Mouse (Mus musculus) c-Kit-positive CD71-negative TER-119-negative erythroid progenitor cells, embryonic 14.5 days (primary cell): ENCODE measurements around the gene Hcn2.
A peak's percentile ranks its signal among the peaks of the same experiment; 100 is the strongest.

ENCODE experiments used
- DNase-seq: peaks from one replicate; pipeline ENCODE4 v3.0.0-alpha.2; 2013; ENCODE audit warnings: low read depth

Hcn2 gene

DNA sequence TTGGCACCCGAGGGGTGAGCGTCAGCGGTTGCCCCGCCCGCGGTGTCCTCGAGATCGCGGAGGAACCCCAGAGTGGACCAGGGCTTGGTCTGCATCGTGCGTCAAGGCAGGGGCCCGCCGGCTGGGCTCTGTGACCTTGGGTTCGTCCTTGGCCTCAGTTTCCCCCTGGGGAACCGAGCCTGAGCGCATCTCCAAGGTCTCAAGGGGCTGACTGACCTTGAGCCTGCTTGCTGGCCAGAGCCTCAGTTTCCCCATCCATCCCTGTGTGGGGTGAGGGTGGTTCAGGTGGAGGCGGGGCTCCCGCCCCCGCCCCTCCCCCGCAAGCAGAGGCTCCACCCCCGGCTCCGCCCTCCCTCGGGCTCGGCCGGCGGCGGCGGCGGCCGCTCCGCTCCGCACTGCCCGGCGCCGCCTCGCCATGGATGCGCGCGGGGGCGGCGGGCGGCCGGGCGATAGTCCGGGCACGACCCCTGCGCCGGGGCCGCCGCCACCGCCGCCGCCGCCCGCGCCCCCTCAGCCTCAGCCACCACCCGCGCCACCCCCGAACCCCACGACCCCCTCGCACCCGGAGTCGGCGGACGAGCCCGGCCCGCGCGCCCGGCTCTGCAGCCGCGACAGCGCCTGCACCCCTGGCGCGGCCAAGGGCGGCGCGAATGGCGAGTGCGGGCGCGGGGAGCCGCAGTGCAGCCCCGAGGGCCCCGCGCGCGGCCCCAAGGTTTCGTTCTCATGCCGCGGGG lies at the start of gene Hcn2:
Gene Hcn2, plus strand, starts transcription at position 381 of the 734 bp plus-strand sequence.
- no peak for DNase-seq

DNA sequence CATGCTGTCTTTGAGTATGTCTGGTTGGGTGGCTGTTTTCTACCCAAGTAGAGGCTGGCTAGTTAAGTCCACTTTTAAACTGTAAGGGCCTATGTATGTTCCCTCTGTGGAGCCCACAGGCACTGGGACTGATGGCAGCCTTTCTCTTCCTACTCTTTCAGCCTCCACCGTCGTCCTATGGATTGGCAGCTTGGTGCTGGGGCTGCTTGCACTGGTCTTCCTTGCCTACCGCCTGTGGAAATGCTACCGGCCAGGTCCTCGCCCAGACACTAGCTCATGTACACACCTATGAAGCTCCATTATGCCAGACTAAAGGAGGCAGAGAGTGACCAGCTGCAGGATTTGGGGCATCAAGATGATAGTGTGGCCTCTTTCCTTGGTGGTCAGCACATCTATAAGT lies 48.4 kb upstream of the Hcn2 start:
- no peak for DNase-seq

DNA sequence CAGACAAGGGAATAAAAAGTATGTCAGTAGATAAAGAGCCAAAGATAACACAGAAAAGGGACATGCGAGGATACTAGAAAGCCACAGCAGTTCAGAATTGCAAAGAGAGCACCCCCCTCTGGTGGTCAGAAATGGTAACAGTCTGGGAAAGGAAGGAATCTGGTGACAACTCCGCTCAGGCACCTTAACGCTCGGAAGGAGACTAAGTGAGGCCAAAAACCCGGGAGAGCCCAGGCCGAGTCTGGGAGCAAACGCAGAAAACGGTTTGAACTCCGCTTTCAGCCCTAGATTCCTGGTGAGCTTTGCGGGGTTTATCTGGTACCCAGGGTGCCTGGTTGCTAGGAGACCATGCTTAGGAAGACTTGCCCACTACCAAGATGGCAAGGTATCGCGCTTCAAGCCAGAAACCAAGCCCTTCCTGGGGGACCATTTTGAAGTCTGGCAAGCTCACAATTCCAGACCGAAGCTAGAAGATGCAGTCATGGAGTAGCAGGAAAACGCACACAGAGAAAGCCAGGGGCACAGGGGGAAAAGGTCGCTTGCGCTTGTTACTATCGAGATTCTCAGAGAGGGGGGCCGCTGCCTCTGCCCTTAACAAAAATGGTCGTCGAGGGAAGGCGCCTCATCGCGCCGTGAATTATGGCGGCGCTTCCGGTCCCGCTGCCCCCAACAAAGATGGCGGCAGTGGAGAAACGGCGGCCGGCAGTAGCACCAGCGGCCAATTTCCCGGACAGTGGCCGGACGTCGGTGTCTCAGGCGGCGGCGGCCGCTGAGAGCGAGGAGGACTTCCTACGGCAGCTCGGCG lies 47.5 kb upstream of the Hcn2 start, which contains the start of gene Tpgs1:
Gene Tpgs1, plus strand, starts transcription at position 599 of the 805 bp plus-strand sequence.
- peak; percentile 83 for DNase-seq

DNA sequence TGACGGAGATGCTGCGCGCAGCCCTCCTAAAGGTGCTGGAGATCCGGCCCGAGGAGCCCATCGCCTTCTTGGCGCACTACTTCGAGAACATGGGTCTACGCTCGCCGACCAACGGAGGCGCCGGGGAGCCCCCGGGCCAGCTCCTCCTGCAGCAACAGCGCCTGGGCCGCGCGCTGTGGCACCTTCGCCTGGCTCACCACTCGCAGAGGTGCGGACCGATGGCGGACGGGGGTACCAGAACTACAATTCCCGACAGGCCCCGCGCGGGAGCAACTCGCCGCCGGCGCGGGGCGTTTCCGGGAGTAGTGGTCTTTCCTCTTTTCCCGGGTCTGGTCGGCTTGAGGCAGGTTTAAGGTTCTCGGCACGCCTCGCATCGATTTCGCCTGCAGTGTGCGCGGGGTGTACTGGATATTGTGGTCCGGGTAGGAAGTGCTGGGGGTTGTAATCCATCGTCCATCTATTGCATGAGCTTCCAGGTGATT lies 46.8 kb upstream of the Hcn2 start:
- peak; percentile 43 for DNase-seq

DNA sequence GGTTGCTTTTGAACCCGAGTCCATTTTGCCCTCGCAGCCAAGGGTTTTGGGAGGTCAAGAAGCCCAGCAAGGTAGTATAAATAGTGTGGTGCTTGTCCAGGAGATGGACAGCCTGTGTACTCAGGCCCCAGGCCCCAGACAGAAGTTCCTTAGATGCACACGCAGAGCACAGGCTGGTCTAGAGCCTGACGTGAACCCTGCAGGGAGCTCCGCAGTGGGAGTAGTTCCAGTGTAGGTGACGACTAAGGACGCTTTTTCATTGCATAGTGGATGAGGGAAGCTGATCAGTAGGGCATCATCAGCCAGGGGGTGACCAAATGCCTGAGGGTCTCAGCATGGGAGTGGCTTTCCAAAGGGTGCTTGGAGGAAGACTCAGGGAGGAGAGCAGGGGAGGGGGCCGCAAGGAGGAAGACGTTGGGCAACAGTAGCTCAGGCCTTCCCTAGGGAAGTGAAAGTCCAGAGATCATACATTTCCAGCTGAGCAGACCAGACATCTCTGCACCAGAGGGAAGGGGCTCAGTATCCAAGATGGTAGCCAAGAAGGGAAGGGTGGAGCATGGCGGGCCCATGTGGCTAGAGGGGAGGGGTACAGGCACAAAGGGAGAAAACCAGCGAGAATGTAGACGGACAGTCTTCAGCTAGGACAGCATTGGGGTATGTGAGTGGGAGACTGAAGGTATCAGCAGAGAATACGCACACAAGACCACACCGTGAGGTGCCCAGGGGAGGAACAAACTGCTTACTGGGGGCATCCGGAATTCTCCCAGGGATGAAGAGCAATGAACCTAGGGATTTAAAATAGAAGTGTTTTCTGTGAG lies 46.2 kb upstream of the Hcn2 start:
- no peak for DNase-seq

DNA sequence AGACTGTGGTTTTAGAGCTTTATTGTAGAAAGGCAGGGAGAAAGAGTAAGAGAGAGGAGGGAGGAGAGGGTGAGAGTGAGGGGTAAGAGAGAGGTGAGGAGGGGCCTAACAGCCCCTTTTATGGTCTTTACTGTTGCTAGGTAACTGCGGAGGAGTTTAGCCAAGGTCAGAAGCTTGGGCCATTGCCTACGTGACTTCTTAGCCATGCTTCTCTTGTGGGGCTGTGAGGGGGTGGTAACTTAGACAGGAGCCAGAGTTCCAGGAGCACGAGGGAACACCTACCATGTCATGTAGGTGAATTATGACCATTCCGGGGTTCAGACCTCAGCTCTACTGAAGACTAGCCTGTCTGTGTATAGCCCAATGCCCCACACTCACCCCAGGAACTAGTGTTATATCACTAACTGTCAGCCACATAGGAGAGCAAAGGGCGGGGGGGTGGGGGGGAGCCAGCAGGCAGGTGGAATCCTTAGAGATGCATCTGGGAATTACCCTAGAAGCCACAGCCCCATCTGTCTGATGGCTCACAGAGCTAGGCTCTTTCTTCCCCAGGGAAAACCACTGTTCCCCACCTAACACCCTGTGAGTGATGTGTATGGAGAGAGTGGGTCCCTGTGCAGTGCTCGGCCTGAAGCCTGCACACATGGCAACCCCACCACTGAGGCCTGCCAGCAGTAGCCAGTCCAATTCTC lies 44.9 kb upstream of the Hcn2 start:
- no peak for DNase-seq

DNA sequence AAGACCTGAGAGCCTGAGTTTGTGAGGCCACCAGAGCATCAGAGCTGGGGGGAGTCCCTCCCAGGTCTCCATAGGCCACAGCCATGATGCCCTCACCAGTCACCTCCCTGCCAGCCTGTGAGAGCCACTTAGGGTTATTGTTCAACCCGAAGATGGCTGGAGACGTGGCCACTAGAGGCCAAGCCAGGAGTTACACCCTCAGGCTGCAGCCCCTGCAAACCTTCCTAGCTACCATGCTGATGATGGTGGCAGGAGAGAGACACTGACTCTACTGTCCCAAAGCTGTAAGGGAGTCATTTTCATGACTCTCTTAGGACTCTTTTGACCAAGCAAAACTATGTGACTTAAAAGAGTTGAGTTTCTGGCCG lies 44.4 kb upstream of the Hcn2 start:
- DNase-seq: no peak

DNA sequence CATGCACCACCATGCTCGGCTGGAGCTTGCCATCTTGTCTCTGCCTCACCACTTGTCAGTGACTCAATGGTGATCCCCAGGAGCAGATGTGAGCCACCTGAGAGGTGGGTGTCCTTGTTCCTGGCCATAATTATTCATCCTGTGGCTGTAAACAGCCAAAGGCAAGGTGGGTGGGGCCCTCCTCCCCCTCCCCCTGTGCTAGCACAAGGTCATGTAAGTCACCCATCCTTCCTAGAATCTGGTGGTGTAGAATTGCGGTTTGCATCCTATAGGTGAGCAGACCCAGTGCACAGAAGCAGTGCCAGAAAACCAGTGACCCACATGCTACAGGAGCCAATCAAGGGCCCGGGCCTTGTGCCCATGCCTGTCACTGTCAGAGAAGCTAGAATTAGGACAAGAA lies 43.4 kb upstream of the Hcn2 start:
- no peak for DNase-seq

DNA sequence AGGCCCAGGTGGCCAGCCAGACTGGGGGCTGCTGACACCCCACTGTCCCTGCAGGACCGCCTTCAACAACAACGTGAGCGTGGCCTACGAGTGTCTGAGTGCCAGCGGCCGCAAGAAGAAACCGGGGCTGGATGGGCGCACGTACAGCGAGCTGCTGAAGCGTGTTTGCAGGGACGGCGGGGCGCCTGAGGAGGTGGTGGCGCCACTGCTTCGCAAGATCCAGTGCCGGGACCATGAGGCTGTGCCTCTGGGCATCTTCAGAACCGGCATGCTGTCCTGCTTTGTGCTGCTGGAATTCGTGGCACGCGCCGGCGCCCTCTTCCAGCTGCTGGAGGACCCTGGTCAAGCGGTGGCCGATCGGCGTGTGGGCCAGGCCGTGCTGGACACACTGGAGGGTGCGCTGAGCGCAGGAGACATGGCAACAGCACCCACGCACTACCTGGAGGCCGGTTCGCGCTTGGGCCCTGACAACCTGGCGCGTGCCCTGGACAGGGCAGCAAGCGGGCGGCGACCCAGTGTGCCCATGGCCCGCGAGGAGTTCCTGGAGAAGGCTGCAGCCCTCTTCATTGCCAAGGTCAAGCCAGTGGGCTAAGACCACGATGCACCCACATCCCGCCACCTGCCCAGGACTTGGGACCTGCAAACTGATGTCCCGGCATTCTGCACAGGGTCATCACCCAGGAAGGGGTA lies 40.9 kb upstream of the Hcn2 start:
- no peak for DNase-seq

DNA sequence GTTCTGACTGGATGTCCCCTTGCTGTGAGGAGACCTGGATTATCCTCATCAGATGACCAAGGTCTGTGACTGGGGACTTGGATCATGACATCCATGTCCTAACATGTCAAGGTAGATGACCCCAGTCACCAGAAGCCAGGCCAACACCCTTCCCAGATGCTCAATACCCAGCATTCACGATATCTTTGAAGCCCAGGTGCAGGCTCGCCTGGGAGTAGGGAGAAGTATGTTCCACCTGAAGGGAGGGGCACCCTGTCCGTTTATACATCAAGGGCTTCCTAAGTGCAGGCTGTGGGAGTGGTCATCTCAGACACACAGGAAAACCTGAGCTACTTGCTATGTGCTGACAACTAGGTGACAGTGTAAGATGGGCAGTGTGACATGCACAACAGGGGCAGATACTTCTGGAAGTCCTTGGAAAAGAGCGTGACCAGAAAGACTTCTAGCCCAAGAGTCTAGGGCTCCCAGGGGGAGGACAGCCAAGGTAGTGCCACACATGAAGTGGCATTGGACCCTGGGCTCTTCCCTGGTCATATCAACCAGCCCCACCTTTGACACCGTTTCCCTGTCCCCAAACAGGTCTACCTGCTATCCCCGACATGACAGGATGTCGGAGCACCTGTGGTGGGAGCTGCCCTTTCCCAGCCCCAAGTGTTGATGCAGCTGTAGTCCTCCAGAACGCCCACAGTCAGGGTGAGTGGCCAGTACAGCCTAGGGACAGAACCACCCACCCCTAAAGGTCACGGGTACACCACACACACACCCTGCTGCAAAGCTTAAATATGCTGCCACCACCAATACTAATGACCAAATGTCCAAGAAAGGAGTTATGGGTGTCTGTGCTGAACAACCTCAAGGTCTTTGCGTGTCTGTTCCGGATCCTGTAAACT lies 35.6 kb upstream of the Hcn2 start:
- no peak for DNase-seq

DNA sequence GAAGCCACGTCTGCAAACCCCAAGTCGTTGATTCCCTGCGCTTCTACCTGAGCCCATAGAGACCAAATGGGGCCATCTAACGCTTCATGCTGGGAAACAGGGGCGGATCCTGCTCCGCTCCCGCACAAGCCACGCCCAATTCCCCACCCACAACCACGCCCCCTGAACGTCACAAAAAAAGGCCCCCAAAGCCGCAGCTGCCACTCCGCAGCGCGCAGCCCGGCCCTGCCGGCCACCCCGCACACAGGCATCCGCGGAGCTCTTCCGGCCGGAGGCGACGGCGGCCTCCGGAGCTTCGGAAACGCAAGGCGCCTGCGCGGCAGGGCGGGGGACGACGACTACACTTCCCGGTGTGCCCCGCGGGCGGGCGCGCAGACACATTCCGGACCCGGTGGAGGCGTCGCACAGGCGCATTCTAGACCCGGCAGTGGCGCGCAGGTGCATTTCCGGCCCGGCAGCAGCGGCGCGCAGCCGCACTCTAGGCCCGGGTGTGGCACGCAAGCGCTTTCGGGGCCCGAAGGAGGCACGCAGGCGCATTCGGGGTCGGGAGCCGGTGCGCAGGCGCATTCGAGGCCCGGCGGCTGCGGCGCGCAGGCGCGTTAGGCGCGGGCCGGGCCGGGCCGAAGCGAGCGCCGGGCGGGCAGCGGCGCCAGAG lies 34.7 kb upstream of the Hcn2 start, which contains the start of gene Cdc34:
Gene Cdc34, plus strand, starts transcription at position 605 of the 655 bp plus-strand sequence.
- DNase-seq: peak; percentile 93

DNA sequence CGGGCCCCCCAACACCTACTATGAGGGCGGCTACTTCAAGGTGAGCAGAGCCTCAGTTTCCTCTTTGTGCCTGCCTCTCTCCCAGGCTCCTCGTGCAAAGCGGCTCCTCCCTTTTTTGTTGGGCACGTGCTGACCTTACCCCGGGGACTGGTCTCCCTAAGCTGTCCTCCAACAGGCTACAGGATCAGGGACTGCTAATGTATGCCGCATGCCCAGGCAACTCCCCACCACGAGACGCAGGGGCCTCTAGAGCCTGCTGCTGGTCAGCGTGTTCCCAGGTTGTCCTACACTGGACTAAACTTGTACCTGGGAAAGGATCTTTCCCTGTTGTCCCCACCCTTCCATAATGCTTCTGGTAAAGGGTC lies 33.9 kb upstream of the Hcn2 start:
- no peak for DNase-seq

DNA sequence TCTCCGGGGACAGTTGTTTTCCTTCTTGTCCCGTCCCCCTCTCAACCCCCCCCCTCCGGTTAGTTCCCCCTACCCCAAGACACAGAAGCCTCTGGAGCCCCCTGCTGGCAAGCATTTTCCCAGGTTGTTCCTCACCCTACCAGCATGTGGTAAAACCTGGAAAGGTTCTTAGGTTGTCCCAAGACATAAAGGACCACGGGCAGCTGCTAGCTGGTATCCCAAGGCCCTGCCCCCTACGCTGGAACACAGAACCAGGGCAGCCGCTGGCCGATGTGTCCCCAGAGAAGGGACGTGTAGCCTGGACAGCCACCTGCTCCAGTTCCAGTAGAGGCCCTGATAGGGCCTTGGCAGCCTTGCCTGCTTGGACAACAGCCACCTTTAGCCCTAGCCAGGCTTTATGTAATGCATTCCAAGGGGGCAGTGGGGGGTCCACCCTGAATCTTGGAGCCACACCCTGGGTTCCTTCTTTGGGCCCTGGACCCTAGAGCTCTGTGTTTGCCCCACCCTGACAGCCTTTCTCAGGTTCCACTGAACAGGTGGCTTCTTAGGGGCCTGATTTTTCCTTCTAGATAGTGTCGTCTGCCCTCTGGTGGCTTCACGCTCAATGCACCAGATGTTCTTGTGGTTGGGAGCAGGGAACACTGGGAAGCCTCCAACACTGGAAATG lies 33.4 kb upstream of the Hcn2 start:
- peak; percentile 75 for DNase-seq

DNA sequence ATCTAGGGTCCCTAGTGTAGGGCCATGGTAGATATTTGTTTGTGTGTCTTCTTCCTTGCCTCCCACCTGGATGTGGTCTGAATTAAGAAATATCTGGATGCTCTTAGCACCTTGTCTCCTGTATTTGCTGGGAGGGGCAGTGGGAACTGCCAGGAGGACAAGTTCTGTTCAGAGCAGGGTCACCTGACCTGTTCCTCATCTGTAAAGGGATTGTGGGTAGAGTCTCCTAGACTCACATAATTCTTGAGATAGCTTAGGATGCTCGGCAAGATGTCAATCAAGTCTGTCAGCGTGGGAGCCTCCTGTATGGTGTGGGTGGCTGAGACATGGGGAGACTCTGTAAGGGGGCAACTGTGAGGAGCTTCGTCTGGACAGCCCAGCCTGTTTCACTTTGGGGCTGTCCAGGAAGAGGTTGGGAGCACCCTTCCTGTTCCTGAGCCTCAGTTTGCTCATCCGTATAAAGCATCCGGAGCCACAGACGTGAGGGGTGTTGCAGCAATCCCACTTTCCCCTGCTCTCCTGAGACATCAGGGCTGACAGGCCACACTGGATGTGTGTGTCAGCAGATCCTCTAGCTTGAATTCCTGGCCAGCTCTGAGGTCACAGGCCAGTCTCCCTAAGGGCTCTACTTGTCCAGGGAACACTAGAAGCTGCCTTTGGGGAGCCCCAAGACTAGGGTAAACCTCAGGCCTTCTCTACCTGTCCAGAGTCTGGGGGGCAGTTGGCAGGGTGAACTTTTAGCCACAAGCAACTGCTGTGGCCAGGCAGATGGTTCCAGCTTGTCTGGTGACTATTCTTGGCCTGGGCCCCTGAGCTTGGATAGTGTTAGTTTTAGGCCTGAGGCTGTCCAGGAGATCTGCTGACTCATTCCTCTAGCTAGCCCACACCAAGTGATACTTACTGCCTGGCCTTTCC lies 32.5 kb upstream of the Hcn2 start:
- DNase-seq: no peak

DNA sequence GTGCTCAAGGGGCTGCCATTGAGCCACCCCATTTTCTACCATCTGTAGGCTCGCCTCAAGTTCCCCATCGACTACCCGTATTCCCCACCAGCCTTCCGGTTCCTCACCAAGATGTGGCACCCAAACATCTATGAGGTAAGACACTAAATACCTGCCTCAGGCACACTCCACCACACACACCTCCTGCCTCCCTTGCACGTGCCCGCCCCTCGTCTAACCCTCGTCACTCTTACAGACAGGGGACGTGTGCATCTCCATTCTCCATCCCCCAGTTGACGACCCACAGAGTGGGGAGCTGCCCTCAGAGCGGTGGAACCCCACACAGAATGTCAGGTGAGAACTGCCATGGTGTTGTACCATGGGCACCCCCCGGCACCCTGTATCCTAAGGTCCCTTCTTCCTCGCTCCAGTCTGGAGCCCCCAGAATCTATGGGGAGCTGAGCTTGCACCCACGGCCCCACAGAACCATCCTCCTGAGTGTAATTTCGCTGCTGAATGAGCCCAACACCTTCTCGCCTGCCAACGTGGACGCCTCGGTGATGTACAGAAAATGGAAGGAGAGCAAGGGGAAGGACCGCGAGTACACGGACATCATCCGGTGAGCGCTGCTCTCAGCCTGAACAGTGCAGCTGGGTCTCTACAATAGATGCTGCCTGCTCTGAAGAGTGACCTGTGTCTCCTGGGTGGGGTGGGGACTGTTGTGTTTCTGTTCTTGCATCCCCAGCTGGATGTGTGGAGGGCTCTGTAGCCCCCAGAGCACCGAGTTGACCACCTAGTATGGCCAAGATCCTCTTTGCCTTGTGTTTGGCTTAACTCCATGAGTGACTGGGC lies 31.4 kb upstream of the Hcn2 start:
- DNase-seq: no peak

DNA sequence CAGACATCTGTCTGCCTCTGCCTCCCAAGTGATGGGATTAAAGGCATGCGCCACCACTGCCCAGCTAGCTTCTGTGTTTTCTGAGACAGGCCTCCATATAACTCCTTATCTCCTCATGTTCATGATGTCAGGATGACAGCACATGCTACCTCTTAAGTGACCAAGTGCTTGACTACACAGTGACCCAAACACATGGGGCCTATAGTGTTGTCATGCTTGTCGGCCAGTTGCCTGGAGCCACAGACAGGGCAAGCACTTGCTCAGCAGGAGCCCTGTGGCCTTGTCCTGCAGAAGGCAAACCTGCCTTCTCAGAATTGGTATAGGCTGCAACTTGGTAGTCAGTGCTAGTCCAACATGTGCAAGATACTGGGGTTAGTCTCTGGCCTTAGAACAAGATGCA lies 30.2 kb upstream of the Hcn2 start:
- DNase-seq: no peak

DNA sequence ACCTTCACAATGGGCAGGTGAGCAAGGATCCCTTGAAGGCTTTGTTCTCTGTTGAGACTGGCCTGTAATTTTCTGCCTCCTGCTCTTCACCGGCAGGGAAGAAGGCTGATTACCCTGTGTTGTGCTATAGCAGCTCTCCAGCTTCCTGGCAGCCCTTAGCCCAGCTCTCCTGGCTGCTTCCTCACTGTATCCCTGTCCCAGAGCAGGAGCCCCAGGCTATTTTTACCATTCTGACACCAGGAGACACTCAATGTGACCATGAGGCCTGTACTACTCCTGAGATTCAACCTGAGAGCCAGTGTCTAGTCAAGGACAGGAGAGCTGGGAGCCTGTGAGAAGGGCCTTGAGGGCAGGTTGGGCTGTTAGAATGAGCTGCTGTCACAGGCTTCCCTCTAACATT lies 29.7 kb upstream of the Hcn2 start:
- no peak for DNase-seq
